Mouse (Mus musculus): Measurements from ENCODE around the gene Adamts1.
A peak's percentile ranks its signal among the peaks of the same experiment; 100 is the strongest.

Adamts1 gene

DNA sequence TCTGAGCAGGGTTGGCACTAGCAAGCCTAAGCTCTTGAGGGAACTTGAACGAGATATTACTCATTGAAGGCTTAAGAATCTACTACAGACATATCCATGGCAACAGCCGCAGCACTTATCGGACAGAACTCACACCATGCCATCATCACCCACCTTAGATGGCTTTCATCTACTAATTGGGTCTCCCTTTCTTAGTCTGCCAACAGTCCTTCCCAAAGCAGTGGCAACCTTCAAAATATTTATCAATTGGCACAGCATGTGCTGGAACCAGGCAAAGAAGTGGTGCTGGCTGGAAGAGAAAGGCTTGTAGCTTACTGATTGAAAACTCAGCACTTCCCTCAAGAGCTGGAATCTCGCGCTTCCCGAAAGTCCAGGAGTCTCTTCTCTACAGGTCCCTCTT, 37.7 kb downstream of the Adamts1 start:
- no peak for DNase-seq

DNA sequence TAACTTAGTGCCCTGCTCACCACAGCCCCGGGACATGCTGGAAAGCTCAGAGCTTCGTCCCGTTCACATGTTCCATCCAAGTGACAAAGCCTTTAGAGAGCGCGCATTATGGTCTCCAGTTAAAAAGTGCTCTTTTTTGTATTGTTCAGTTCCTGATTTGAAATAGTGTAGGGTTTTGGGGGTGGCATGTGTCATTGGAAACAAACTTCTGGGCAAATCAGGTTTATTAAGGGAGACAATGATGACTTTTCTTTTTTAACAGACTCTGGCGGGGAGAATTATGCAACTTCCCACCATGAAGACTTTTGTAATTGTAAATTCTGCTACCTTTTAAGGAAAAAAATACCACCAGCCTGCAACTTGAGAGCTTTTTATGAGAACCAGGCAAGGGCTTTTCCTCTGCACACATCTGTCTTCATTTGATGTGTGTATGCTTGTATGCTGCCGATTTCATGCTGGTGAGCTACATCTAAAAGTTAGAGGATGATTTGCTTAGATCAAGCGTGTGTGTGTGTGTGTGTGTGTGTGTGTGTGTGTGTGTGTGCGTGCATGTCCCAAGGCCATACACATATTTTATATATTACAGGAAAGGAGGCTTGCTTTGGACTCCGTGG, 40.8 kb downstream of the Adamts1 start:
- DNase-seq: peak; percentile 28

DNA sequence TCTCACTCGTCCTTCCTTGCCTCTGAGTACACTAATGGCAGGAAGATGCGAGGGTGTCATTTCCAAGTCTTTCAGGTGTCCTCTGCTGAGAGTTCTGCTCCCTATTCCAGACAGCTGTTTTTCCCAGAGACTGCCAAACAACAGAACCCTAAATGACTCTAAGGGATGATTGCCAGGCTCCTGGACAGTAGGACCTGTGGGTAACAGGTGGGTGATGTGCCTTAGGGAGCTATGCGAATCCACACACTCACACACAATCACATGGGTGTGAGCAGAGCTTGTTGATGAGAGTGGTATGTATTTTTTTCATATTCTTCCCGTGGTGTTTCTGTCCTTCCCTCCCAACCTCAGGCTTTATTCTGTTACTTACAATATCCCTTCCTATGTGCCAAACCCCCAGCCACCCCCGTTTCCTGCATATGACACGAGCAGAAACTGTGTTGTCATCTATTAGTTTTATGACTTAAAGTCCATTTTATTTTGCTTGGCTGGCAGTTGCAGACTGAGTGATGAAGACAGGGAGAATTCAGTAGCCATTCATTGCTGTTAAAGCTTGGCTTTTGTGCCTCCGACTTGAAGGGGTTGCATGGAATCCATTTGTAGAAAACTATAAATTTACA, 41.8 kb downstream of the Adamts1 start:
- DNase-seq: no peak

DNA sequence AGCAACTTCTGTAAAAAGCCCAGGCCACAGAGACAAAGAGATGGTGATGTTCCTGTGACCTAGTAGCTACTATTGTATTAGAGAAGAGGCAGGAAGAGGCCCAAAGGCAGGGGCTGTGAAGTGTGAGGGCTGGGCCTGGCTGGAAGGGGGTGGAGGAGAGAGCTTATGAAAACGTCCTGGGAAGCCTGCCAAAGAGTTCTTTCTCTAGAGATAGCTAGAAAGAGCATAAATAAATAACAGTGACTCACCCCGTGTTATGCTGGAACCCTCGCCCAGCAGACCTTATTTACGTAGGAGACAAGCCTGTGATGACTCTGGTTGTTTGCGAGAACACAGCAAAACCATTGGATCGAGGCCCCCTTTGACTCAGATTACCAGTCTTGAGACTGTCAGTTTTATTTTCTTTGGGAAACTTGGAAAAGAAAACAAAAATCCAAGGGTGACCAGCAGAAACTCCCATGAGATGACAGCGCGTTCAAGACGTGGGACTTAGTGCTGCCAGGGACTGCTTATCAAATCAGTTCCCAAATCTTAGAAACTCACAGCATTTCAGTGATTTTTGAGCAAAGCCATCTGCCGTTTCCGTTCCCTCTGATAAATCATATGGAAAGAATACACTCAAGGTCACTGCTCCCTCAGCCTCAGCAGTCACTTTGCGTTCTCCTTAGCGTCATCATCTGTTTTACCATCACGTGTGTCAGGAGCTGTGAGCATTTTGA, 46.7 kb downstream of the Adamts1 start:
- peak; percentile 50 for DNase-seq

DNA sequence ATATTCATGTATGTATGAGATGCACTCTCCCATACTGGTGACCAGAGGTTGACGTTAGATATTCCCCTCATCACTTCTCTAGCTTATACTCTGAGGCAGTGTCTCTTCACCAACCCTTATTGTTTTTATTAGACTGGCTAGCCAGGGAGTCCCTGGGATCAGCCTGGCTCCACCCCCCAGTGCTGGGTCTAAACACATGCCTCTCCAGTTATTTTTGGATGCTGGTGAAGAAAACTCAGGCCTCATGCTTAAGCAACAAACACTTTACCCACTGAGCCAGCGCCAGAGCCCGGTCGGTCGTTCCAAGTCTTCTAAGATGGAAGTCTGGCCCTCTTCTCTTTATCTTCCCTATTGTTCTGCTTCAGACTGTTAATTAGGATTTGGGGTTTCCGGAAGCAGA, 53.6 kb downstream of the Adamts1 start:
- no peak for DNase-seq

DNA sequence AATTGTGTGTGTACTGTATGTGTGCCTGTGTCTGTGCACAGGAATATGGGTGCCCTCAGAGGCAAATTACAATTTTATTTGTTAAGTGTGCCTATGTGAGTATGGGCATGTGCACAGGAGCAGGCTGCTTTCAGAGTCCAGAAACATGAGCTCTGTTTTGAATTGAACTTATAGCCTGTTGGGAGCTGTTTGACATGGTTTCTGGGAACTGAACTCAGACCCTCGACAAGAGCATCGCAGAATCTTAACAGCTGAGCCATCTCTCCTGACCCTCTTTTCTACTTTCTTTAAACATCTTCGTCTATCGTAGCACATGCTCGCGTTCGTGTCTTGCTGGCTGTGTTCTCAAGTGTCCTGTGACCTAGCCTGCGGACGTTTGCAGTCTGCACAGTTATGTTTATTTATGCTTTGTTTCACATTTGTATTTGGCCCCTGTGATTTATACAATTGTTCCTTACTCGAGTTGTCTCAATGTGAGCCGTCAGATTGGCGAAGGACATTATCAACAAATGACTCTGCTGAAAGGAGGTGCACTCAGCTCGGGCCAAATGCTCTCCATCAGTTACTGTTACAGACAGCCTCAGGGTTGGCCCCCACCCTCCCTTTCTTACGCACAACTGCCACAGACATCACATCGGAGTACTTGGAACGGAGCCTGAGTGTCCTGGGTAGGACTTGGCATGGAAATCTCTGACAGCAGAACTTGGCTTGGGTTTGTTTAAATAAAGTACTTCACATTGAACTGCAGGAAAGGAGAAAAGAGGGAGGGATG, 55.1 kb downstream of the Adamts1 start:
- no peak for DNase-seq

DNA sequence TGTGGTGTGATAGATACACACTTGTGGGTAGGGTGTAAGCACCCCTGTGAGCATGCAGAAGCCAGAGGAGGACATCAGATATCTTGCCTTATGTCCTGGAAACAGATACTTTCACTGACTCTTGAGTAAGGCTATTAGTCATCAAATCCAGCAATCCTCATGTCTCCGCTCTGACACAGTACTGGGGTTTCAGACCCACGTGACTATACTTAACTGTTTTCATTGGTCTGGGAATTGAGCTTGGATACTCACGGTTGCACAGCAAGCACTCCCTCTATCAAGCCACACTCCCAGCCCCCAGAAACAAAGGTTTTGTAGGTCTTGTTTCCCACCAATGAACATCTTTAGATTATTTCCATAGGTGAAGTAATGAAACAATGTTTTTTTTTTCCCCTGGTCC, 56.5 kb downstream of the Adamts1 start:
- DNase-seq: no peak

Measured in embryo, embryonic 11 days (tissue).